Mouse (Mus musculus): Measurements from ENCODE around the gene Sh3d19.

DNA sequence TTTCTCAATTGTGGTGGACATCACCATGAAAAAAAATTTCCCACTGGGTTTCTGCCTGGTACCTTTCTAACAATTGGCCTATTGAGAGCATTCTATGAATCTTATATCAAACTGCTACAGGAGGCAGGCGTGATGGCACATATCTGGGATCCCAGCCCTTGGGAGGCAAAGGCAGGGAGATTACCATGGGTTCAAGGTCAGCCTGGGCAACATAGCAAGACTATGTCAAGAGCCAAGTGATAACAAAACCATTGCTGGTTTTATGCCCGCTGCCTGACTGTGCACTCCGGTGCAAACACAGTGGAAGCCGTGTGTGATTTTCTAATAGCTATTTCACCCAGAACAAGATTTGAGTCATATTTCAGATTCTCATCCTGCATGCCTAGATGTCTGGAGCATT, 20.0 kb upstream of the Sh3d19 start:
- TF ChIP-seq USF1 (IDR thresholded peaks at IDR 0.05; ENCODE audit: low read depth) (no peak), CTCF (IDR thresholded peaks at IDR 0.05; ENCODE audit: control insufficient read depth, insufficient read depth, insufficient read length) (no peak), MAX (IDR thresholded peaks at IDR 0.05) (no peak), MYOG (IDR thresholded peaks at IDR 0.05; ENCODE audit: control insufficient read depth, extremely low read depth, insufficient read length) (no peak)

Data from C2C12 (cell line).